Mouse (Mus musculus) embryonic facial prominence, embryonic 11.5 days (tissue): ENCODE results near the gene Axin2. TPM values are rescaled to one million over a fixed set of nuclear protein-coding genes. Genes with fewer than 3 reads are reported as not detected.

Source experiments
- ATAC-seq: fragments of 200-750 bp; cut with Nextera tagmentation; replicated peaks from 2 replicates; pipeline ENCODE4 v1.8.0; 2017; ENCODE audit warnings: low read depth; ENCODE audit not compliant: insufficient number of reproducible peaks, low FRiP score, low TSS enrichment
- DNase-seq: peaks from one replicate; pipeline ENCODE4 v3.0.0-alpha.2; 2015; ENCODE audit warnings: low spot score
- H3K27ac ChIP-seq: fragments of 300-500 bp; sonication (generic); replicated peaks from 2 replicates; pipeline ENCODE4 v1.5.1; 2014; ENCODE audit warnings: mild to moderate bottlenecking, low read depth, low read length, control low read depth
- H3K27me3 ChIP-seq: fragments of 300-500 bp; sonication (generic); 2 replicates; pipeline ENCODE4 v1.6.1; 2014; ENCODE audit warnings: mild to moderate bottlenecking, low read length, moderate library complexity, mixed read lengths; ENCODE audit not compliant: control insufficient read depth, insufficient read depth
- H3K36me3 ChIP-seq: fragments of 300-500 bp; sonication (generic); replicated peaks from 2 replicates; pipeline ENCODE4 v1.6.1; 2014; ENCODE audit warnings: low read depth, mild to moderate bottlenecking, low read length, moderate library complexity, mixed read lengths; ENCODE audit not compliant: control insufficient read depth, insufficient read depth
- H3K4me1 ChIP-seq: fragments of 300-500 bp; sonication (generic); 2 replicates; pipeline ENCODE4 v1.6.1; 2014; ENCODE audit warnings: low read length, mixed read lengths; ENCODE audit not compliant: control insufficient read depth, insufficient read depth
- H3K4me2 ChIP-seq: fragments of 300-500 bp; sonication (generic); 2 replicates; pipeline ENCODE4 v1.6.1; 2014; ENCODE audit warnings: low read depth, mild to moderate bottlenecking, control low read depth, low read length, moderate library complexity
- H3K4me3 ChIP-seq: fragments of 300-500 bp; sonication (generic); 2 replicates; pipeline ENCODE4 v1.5.1; 2014; ENCODE audit warnings: low read depth, low read length, control low read depth
- H3K9ac ChIP-seq: fragments of 300-500 bp; sonication (generic); replicated peaks from 2 replicates; pipeline ENCODE4 v1.6.1; 2014; ENCODE audit warnings: mild to moderate bottlenecking, control low read depth, low read length
- H3K9me3 ChIP-seq: fragments of 300-500 bp; sonication (generic); replicated peaks from 2 replicates; pipeline ENCODE4 v1.6.1; 2016; ENCODE audit warnings: mild to moderate bottlenecking, low read length, inconsistent platforms, mixed read lengths; ENCODE audit not compliant: control insufficient read depth
- WGBS: fragments of 180-500 bp; shearing (Covaris S2); extraction: QIAGEN DNeasy Blood & Tissue Kit; methylation state at CpG from one replicate; pipeline ENCODE4 v1.1.7; 2014; 5-methylcytosine and 5-hydroxymethylcytosine counted together
- polyA plus RNA-seq: library from polyadenylated mRNA; unstranded; fragments of >200 nt; fragmentation: Nextera tagmentation; extraction: Ambion mirVana; gene quantifications from 2 replicates; pipeline ENCODE4 v1.2.1, GENCODE M21; 2014

Axin2 gene
- polyA plus RNA-seq, 1 experiment from 2014 or later = 15.9 TPM

DNA sequence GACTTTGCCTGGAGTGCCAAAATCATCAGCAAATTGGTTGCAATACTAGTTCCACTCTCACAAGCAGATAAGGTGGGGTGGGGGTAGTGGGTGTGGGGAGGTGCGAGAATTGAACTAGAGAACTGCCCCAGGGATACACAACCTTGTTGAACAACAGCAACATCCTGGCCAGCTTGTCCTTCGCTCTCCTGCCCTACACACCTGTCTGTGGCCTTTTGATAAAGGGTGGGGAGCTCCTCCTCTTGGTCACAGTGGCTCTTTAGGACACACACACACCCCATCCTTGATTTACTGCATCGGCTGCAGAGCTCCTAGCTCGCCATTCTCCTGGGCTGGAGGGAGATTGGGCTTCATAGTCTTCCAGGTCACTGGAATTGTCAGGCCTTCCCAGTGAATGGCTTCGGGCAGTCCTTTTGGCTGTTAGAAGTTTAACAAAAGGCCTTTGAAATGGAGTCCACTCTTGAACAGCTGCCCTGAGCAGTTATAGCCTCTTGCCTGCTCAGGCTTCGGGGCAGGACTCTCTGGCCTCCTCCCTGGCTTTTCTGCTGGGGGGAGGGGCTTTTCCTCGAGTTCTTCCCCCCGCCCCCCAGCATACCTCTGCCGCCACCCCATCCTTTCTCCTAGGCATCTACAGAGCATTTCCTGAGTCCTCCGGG is 26.2 kb upstream of the Axin2 start:
- ATAC-seq = no peak; the same call in 1 of the 2 replicates
- WGBS = 30% methylated on average over 10 of the region's 10 CpGs
- Histone ChIP-seq H3K36me3 (no peaks in the 10 kb centered on the region), H3K4me2 (no peak overlapping the region), H3K9me3 (no peaks in the 10 kb centered on the region), H3K4me1 (no peaks in the 10 kb centered on the region; the same call in 1 of the 2 replicates), H3K4me3 (no peak overlapping the region), H3K27ac (no peak overlapping the region), H3K9ac (no peak overlapping the region), H3K27me3 (no peaks in the 10 kb centered on the region)
- no peak for DNase-seq

DNA sequence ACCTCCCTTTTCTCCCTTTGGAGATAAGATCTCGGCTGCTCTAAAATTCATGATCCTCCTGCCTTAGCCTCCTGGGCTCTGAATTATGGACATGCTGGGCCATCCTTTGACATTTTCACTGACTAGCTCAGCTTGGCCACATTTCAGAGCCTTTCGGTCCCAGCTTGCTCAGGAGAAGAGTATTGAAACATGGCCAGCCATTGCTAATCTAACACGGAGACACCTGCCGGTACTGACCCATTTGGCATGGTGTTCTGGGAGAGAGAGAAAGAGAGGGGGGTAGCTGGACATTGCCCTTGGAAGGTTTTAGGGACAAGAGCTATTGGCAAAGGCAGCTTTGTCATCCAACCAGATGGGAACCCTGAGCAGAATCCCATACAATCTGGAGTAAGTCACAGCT is 23.1 kb upstream of the Axin2 start:
- Histone ChIP-seq H3K9ac (no peak overlapping the region), H3K4me2 (no peak overlapping the region), H3K27me3 (no peaks in the 10 kb centered on the region), H3K36me3 (no peaks in the 10 kb centered on the region), H3K9me3 (no peaks in the 10 kb centered on the region), H3K4me3 (no peak overlapping the region), H3K27ac (no peak overlapping the region), H3K4me1 (no peaks in the 10 kb centered on the region)
- 89% methylated on average over 4 of the region's 4 CpGs for WGBS
- no peak for DNase-seq
- ATAC-seq = no peak

DNA sequence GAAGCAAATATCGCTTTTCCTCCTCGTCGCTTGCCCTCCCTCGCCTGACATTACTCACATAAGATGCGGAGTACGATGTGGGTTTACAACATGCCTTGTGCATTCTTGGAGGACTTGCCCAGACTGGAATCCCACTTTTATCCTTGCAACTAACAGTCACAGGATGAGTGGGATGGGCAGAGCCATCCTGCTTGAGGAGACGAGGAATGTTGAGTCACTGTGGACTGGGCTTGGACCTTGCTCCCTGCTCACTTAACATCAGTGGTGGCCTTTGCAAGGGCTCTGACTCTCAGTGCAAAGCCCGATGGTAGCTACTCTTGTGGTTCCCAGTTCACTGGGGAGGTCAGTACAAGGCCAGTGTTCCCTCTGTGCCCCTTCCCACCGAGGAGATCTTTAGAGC is 22.1 kb upstream of the Axin2 start:
- H3K4me1 ChIP-seq = no peaks in the 10 kb centered on the region
- no peak overlapping the region for H3K9ac ChIP-seq
- WGBS = 81% methylated on average over 9 of the region's 9 CpGs
- DNase-seq = no peak
- H3K27ac ChIP-seq = no peak overlapping the region
- no peak overlapping the region for H3K4me3 ChIP-seq
- H3K36me3 ChIP-seq = no peaks in the 10 kb centered on the region
- no peaks in the 10 kb centered on the region for H3K27me3 ChIP-seq
- H3K9me3 ChIP-seq = no peaks in the 10 kb centered on the region
- ATAC-seq = no peak
- no peak overlapping the region for H3K4me2 ChIP-seq

DNA sequence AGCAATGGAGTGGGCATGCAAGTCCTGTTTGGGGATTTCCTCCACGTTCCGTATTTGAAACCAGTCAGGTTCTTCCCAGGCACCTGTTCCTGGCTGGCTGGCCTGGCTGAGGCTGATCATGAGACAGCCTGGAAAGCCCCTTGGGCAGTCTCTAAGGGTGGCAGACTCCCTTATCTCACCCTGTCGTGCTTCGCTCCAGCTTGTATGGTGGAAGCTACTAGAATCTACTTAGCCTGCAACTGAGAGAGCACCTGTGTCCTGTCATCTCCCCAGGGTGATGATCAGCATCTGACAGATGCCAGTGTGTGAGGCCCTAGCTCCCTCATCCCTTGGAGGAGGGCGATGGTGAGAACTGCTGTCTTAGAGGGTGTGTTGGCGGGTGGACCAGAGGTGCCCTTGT is 21.7 kb upstream of the Axin2 start:
- no peaks in the 10 kb centered on the region for H3K4me1 ChIP-seq
- H3K9ac ChIP-seq = no peak overlapping the region
- no peak for DNase-seq
- H3K27me3 ChIP-seq = no peaks in the 10 kb centered on the region
- no peaks in the 10 kb centered on the region for H3K9me3 ChIP-seq
- no peak for ATAC-seq
- H3K4me2 ChIP-seq = no peak overlapping the region
- H3K4me3 ChIP-seq = no peak overlapping the region
- 84% methylated on average over 6 of the region's 6 CpGs for WGBS
- H3K27ac ChIP-seq = no peak overlapping the region
- no peaks in the 10 kb centered on the region for H3K36me3 ChIP-seq

DNA sequence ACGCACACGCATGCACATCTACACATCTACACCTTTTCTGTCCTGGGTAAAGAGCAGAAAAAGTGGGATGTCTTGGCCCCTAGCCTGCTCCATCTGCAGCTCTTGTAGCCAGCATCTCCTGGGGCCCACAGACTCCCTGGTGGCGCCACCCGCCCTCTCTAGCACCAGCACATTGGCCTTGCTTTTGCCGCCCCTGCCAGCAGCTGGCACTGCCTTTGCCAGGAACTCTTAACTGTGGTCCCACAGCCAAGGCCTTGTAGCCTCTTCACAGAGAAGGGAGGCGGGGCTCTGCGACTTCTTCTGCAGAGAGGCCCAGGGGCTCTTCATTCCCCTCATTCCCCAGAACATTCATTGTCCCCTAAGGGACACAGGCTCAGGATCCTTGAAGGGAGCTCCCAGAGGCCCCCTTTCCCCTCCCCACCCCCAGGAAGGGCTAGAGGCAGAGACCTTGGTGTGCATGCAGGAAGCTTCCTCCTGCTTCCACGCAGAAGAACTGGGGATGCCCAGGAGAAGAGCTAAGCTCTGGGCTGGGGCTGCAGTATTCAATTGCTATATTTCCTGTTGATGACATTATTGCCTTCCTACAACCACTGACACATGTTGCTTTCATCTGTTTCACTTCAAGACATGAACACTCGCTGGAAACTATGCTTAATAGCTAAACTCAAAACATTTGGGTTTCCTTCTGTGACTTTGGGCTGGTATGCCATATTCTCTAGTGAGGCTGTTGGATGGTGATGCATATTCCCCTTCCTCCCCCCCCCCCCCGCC is 19.2 kb upstream of the Axin2 start:
- 74% methylated on average over 9 of the region's 10 CpGs for WGBS
- no peak for ATAC-seq
- Histone ChIP-seq H3K9me3 (no peaks in the 10 kb centered on the region), H3K27ac (no peak overlapping the region), H3K4me2 (no peak overlapping the region), H3K27me3 (no peaks in the 10 kb centered on the region), H3K4me3 (no peak overlapping the region), H3K4me1 (no peaks in the 10 kb centered on the region), H3K9ac (no peak overlapping the region), H3K36me3 (no peaks in the 10 kb centered on the region)
- DNase-seq = no peak

DNA sequence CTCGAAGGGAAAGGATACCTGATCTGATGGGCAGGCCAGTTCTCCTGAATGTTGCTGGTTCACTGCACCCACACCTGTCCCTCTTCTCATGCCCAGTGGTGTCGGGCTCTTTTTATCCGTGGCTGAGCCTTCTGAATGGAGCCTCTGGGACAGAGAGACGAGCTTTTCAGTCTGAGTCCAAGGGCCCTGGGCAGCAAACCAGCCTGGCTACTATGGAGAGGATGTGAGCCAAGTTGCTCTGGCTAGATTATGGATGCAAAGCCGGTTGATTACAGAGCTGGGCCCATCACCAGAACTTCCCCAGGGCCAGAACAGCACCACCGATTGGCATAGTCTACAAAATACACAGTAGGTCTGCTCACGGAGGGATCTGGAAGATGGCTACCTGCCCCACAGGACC is 18.5 kb upstream of the Axin2 start:
- WGBS = 76% methylated on average over 7 of the region's 7 CpGs
- no peak overlapping the region for H3K4me2 ChIP-seq
- no peaks in the 10 kb centered on the region for H3K4me1 ChIP-seq
- H3K9ac ChIP-seq = no peak overlapping the region
- H3K27me3 ChIP-seq = no peaks in the 10 kb centered on the region
- no peak overlapping the region for H3K4me3 ChIP-seq
- H3K36me3 ChIP-seq = no peaks in the 10 kb centered on the region
- ATAC-seq (no peak), DNase-seq (no peak)
- no peak overlapping the region for H3K27ac ChIP-seq
- no peaks in the 10 kb centered on the region for H3K9me3 ChIP-seq

DNA sequence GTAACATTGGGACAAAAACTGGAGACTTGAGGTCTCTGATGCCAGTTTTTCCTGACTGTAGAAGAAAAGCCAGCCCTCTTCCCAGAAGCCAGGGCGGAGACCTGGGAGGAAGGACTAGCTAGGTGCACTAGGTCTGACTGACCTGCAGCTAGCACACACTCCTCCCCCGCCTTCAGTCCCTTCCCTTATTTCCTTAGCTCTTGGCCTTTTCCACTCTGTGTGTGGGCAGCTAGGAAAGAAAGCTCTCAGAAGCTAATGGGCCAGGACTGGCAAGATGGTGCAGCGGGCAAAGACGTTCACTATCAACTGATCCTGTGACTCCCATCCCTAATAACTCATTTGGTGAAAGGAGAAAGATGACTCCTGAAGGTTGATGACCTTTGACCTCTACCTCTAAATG is 17.8 kb upstream of the Axin2 start:
- Histone ChIP-seq H3K9me3 (no peaks in the 10 kb centered on the region), H3K4me3 (no peak overlapping the region), H3K27ac (no peak overlapping the region), H3K4me1 (no peaks in the 10 kb centered on the region), H3K4me2 (no peak overlapping the region), H3K9ac (no peak overlapping the region), H3K36me3 (no peaks in the 10 kb centered on the region), H3K27me3 (no peaks in the 10 kb centered on the region)
- ATAC-seq (no peak), DNase-seq (no peak)
- 75% methylated on average over 4 of the region's 4 CpGs for WGBS

DNA sequence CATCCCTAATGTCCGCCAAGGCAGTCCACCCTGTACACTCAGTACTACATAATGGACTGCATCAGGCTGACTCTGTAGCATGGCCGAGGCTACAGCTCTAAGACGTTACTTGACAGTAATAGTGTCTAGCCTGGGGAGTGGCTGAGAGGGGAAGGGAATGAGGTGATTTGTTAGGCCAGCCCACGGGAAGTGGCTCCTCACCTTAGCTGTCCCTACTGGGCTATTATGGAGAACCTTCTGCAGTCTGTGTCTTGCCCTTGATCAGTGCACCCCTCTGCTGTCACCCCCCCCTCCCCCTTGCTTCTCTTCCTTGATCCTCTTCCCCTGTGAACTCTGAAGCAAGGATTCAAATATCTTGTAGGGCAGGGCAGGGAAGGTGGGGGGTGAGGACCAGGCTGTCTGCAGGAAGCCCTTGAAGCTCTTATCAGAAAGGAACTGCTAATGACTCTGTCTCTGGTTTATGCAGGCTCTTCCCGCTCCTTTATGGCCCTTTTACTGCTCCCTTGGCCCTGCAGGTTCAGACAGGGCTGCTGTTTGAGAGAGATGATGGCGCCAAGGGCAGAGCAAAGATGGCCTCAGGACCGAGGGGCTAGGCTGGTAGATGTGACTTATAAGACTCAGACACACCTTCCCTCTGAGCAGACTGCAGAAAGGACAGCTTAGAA is 13.4 kb upstream of the Axin2 start:
- Histone ChIP-seq H3K27me3 (no peaks in the 10 kb centered on the region), H3K4me2 (no peak overlapping the region), H3K9me3 (no peaks in the 10 kb centered on the region), H3K36me3 (no peaks in the 10 kb centered on the region), H3K9ac (no peak overlapping the region), H3K4me1 (no peaks in the 10 kb centered on the region; the same call in 1 of the 2 replicates), H3K4me3 (no peak overlapping the region), H3K27ac (no peak overlapping the region)
- no peak for DNase-seq
- ATAC-seq = no peak
- 73% methylated on average over 7 of the region's 7 CpGs for WGBS
